Mouse (Mus musculus) splenic B cell, adult 2 months (primary cell): ENCODE measurements around the gene Gm37419.

Experiments used
- DNase-seq: peaks from one replicate; pipeline ENCODE4 v3.0.0-alpha.2; 2011; ENCODE audit warnings: low read depth, low spot score
- H3K27me3 ChIP-seq: 2 replicates; pipeline ENCODE4 v1.6.1; 2012; ENCODE audit warnings: mild to moderate bottlenecking, low read length, moderate library complexity, mixed read lengths; ENCODE audit not compliant: control insufficient read depth, poor library complexity, insufficient read depth, severe bottlenecking
- H3K36me3 ChIP-seq: 2 replicates; pipeline ENCODE4 v1.6.1; 2012; ENCODE audit warnings: mild to moderate bottlenecking, low read length, moderate library complexity, mixed read lengths; ENCODE audit not compliant: control insufficient read depth, poor library complexity, insufficient read depth, severe bottlenecking

The Gm37419 gene

DNA sequence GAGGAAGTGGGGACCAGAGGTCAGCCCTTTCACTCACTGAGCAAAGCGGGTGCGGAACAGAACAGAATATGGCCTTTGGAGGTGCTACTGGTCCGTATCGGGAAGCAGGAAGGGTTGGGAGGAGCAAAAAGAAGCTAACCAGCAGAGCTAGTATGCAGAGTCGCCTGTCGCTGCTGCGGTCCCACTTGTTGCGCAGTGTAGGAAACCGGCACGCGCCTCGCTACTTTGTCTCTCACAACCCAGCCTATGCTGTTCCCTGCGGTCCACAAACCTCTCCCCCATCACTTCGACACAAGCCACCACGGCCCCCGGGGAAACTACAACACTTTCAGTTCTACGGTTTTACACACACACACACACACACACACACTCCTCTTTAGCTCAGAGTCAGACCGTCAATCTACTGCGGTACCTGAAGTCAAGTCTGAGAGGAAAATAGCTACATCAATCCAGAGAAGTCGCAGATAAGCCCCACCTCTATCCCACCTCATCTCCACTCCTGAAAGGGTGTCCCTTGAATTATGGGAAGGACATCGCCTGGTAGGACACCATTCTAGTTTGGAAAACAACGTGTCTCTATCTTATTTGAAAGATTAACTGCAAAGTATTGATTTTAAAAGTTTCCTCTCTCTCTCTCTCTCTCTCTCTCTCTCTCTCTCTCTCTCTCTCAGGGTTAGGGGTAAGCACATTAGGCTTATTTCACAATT lies 3.4 kb upstream of the Gm37419 start:
- DNase-seq = peak; percentile 75
- Histone ChIP-seq H3K36me3 (peaks cover 2% of the 10 kb centered on the region; the same call in 1 of the 2 replicates), H3K27me3 (no peaks in the 10 kb centered on the region; the same call in 1 of the 2 replicates)

DNA sequence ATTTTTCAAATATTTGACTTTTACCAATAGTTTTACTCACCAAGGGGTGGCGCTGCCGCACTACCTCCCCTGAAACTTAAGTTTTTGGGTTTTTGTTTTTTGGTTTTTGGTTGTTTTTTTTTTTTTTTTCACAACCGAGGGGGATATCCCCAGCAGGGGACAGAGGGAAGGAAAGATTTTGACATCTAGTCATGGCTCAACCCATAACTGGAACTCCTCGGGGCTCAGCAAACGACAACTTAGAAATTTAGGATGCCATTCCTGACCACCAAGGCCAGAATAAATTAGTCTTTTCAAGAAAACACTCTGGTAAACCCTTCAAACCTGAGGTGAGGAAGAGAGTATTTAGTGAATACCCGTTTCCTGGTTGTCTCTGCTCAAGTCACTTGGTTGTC lies 2.8 kb upstream of the Gm37419 start:
- peak; percentile 83 for DNase-seq
- peaks cover 2% of the 10 kb centered on the region; the same call in 1 of the 2 replicates for H3K36me3 ChIP-seq
- no peaks in the 10 kb centered on the region; the same call in 1 of the 2 replicates for H3K27me3 ChIP-seq

DNA sequence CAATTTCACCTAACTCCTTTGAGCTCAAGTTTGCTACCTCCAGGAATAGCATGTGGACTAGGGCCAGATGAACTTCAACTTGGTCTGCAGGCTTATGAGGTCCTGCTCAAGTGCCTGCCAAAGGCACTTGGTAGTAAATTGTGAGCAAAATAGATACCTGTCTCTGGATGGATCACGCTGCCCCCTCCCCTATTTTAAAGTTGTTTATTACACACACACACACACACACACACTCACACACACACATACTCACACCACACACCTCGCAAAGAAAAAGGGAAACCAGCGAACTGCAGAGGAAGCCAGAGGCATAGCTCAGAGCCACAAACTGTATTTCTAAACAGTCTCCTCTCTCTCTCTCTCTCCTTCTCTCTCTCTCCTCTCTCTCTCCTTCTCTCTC lies 2.1 kb upstream of the Gm37419 start:
- peak; percentile 53 for DNase-seq
- no peaks in the 10 kb centered on the region; the same call in 1 of the 2 replicates for H3K36me3 ChIP-seq
- no peaks in the 10 kb centered on the region; the same call in 1 of the 2 replicates for H3K27me3 ChIP-seq

DNA sequence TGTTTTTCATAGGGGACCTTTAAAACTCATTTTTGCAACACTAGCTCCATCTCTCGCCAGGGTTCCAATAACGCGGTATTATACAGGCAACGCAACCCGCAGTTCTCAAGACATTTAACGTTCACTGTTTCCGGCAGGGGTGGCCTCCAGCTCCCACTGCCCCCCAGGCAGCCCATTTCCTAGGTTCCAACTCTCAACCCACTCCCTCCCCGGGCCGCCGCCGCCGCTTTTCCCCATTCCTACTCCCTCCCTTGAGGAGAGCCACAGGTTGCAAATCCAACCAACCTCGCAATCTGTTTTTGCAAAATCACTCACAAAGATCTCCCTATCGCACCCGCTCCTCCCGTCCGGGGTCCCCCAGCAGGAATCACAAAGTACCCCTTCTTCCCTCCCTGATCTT lies 1.4 kb upstream of the Gm37419 start:
- Histone ChIP-seq H3K27me3 (no peaks in the 10 kb centered on the region; the same call in 1 of the 2 replicates), H3K36me3 (no peaks in the 10 kb centered on the region; the same call in 1 of the 2 replicates)
- DNase-seq = no peak

DNA sequence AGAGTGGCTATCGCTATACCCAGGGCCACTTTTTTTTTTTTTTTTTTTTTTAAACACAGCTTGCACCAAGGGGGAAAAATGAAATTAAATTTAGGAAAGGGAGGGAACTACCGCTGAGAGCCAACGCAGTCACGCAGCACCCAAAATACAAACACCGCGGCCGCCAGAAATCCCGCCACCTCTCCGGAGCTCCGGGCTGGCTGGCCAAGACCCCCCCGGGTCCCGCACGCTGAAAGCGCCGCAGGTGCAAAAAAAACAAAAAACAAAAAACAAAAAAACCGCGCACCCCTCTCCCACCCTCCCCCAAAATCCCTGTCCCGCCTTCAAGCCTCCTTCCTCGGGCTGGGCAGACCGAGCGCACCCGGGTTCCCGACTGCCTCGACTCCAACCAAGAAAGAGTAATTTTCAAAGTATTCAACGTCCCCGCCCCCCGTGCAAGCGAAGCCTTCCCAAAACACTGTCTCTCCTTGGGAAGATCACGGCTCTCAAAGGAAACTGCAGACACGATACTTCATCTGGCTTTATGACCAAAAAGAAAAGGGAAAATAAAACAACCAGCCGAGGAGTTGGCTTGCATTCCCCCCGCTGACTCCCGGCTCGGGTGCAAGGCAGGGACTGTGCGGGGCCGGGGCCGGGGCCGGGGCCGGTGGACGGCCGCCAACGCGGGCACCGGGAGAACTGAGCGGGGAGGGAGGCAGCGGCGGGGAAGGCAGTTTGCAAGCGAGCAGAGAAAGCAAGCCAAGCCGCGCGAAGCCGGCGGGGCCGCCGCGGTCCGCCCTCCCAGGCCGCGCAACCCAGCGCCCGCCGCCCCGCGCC lies 733 bp upstream of the Gm37419 start:
- no peaks in the 10 kb centered on the region for H3K27me3 ChIP-seq
- H3K36me3 ChIP-seq = no peaks in the 10 kb centered on the region
- DNase-seq = peak; percentile 51

DNA sequence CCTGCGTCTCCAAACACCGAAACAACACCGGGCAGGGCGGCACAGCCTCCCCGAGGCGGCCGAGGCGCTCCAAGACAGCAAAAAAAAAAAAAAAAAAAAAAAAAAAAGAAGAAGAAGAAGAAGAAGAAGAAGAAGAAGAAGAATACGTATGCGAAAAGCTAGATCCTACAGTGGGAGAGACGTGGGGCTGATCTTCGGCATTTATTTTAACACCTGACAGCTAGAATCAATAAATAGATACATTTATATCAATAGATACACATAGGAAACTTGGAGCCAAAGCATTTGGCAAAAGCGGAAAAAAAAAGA lies 171 bp upstream of the Gm37419 start:
- no peaks in the 10 kb centered on the region for H3K36me3 ChIP-seq
- DNase-seq = no peak
- H3K27me3 ChIP-seq = no peaks in the 10 kb centered on the region

DNA sequence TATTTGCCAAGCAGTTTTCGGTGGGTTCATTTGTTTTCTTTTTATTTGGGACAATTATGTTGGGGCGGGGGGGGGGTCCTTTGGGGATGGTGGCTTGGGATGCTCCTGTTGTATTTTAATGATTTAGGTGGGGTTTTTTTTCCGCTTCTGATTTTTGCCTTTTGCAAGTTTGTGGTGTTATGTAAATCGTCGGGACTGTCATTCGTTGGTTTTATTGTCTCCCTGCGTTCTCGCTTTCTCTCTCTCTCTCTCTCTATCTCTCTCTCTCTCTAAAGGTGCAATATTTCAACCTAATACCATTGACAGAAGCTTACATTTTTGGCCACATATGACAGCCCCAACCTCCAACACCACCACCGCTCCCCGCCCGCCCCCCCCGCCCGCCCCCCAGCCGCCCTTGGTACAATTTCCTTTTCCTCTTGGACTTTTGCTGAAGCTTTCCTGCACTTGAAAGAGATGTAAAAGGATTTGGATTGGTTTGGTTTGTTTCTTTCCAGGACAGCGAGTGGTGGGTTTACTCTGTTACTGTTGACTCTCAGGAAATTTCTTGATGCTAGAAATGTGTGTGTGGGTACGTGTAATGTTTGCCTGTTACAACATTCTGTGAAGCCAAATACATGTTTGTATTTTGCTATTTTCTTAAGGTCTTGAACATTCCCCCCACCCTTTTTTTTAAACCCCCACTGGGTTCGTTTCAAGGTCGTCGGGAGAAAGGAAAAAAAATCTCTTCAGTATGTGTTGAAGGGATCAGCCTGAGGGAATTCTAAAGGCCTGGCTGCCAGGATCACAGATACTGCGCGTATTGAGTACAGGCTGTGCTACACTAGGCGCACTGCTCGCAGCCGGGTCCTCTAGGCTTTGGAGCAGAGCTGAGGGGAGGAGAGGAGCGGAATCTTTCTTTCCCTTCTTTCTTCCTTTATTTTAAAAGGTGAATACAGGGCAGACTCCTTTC lies 1.2 kb downstream of the Gm37419 start:
- no peak for DNase-seq
- Histone ChIP-seq H3K27me3 (no peaks in the 10 kb centered on the region), H3K36me3 (no peaks in the 10 kb centered on the region)

DNA sequence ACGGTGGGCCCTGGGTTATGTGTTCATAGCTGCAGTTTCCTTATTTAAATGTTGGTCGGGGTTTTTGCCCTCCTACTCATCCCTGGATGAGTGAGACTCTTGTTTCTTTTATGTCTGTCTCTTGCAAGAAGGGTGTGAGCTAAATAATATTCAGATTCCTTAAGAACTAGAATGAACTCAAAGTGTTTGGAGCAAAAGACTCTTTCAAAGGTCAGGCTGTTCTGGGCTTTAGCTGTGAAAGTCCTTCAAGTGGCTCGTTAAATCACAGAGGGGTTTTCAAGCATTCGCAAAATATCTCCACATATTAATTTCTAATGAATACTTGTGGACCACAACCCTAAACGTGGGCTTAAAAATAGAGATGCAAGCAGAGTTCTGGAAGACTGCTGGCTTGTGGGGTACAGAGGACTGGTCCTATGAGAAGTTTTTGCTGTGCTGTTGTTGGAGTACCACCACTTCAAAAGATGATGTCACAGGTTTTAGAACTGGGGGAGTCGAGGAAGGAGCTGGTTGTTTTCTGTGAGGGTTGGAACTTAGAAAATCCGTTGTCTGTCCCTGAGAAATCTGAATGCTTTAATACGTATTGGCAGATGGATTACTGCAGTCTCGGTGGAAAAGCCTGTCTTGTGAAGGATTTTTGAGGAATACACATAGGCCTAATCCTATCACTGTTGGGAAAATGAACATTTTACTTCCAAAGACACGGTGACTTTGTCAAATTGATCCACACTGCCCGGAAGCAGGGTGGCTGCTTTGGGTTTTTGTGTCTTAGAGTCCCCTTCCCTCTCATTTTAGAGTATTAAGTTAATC lies 2.1 kb downstream of the Gm37419 start:
- Histone ChIP-seq H3K27me3 (no peaks in the 10 kb centered on the region), H3K36me3 (no peaks in the 10 kb centered on the region)
- DNase-seq = no peak

DNA sequence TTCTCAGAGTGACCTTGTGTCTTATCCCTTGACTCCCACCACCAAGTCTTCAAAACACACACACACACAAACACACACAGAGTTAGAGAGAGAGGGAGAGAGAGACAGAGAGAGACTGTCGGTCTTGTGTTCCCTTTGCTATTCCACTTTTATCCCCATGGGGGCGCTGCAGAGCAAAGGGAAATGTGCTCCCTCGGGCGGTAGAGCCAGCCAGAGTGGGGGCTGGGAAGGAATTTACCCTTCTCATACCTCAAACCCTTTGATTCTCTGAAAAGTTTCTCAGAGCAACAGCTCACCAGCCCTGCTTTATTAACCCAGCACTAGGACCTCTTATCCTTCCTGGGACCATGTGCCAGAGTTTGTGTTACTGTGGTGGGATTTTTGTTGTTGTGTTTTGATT lies 2.9 kb downstream of the Gm37419 start:
- H3K27me3 ChIP-seq = no peaks in the 10 kb centered on the region
- no peaks in the 10 kb centered on the region for H3K36me3 ChIP-seq
- peak; percentile 87 for DNase-seq

DNA sequence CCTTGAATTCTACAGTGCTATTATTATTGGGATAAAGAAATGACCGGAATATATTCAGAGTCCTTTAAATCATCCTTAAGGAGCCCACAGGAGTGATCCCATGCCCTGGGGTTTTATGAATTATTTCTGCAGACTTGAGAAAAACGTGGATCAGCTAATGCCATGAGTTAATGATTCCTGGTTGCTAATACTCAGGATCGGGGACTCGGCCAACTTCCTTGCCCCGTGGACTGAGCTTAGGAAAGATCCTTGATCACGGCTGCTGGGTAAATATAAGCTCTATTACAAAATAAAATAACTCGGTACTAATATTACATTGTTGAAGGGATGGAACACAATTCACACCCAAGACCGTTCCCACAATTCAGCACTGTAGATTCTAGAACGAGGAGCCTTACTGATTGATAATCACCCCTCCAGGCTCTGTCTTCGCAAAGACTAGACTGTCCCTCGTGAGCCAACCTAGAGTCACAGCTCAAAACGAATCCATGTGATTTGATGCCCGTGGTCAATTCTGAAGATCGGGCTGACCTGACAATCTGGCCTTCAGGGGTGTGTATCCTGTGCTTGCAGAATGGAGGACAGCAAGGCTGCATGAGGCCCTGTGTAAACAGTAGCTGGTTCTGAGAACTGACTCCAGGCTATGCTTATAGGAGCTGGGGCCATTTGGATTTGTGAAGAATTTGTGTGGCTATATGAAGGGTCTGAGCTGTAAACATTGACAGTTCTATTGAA lies 3.7 kb downstream of the Gm37419 start:
- Histone ChIP-seq H3K36me3 (no peaks in the 10 kb centered on the region), H3K27me3 (no peaks in the 10 kb centered on the region)
- no peak for DNase-seq

DNA sequence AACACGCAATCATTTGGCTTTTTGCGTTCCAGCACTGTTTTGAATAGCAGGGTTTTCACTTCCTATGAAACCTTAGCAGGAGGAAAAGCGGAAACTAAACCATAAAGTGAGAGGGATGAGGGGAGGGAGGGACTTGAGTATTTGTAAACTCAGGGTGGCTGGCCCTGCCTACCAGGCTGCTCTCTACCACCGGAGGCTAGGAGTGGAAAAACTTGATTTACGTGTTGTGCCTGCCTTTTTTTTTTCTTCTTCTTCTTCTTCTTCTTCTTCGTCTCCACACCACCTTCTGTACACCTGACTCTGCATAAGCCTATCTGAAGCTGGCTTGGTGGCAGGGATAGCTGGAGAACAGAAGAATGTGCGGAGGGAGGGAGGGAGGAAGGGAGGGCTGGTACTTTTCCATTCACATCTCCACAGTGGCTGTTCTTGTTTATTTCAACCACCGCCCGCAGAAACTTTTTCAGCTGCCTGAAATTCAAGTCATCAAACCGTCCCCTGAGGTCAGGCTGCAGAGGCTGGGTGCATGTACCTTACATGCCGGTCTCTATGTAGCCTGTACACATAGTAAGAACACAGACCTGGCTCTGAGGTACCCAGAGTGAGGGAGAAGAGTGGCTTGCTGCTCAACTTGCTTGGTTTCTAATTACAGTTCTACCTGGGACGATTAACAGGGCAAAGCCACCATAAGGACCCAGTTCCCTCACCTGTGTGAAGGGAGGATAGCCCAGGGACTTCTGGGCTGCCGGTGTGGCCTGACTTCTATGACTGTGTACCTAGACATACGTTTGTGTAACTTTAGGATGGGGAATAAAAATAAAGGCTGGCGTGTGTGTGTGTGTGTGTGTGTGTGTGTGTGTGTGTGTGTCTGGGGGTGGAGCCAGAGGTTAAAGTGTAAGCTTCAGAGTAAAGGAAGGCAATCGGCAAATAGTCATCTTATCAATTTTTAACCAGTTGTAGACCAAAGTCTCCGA lies 5.4 kb downstream of the Gm37419 start:
- H3K36me3 ChIP-seq = no peaks in the 10 kb centered on the region
- DNase-seq = peak; percentile 48

DNA sequence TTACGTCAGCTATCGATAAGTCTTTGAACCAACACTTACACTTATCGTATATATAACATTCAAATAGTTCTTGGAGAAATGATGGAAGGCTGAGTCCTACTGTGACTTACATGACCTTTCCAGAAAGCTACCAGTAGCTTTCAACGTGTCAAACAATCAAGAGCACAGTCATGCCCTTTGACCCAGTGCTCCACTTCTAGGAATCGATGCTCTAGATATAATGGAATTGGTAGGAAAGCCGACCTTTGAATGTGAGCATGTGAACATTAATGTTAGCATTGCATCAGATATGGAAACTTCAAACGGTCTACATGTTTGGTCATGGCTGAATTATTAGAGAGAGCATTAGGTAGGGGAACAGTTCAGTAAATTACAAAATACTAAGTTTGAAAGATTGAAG lies 8.1 kb downstream of the Gm37419 start:
- no peak for DNase-seq
- Histone ChIP-seq H3K27me3 (no peaks in the 10 kb centered on the region), H3K36me3 (no peaks in the 10 kb centered on the region)

More for the DNA sequence above, 5.4 kb downstream of the Gm37419 start:
- H3K27me3 ChIP-seq = no peaks in the 10 kb centered on the region

DNA sequence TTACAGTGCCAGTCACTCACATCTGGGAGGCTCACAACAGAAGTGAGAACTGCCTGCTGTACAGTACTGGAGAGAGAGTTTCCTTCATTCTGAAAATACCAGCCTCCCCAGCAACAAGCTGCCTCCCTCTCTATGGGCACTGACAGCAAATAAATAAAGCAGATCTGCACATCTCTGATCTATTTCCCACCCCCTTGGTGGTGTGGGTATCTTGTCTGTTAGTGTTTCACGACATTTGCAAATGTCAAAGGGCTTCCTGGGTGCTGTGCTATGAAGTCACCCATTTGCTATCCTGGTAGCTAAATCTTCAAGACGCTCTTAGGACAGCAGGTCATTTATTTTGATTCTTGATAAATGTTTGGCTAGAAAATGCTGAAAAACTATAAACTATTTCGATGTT lies 8.9 kb downstream of the Gm37419 start:
- Histone ChIP-seq H3K27me3 (no peaks in the 10 kb centered on the region), H3K36me3 (no peaks in the 10 kb centered on the region)
- no peak for DNase-seq
